Comparison of ENCODE assay signal across 13 mouse cellular contexts in the genomic region with DNA sequence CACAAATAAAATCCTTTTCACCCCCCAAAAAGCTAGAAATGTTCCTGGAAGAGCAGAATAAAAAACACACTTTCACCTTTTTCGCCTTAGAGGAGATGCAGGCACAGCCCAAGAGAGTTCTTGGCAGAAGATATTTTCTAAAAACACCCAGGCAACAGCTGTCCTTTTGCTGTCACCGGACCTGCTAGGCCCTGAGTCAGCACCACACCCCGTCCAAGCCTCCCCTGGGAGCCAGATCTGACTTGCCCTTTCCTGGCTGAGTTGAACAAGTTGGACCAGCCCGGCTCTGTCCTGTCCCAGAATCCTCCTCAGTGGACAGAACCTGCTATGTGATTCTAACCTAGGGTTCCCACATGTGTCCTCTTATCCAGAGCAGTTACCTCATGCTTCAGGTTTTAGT. TPM values are rescaled to one million over a fixed set of nuclear protein-coding genes. Genes with fewer than 3 reads are reported as not detected.
DNase-seq lines count a peak whose midpoint lies in the region; TF ChIP-seq lines count a peak whose summit lies in the region.
"Had no signal": no experiment of that assay in that cellular context is flagged by ENCODE, and none has a peak within 500 bp of the region (broad histone marks: within the 10 kb centered on the region; RNA-seq: fewer than 3 reads in every experiment).

No protein-coding gene starts in this region.

- H3K4me1 ChIP-seq in cerebellum, adult 2 months (ENCODE audit: control insufficient read depth, insufficient read depth, low read length), result no peaks in the 10 kb centered on the region; the same call in 1 of the 2 replicates
- H3K4me1 ChIP-seq: embryonic facial prominence, embryonic 13.5 days; hindbrain, embryonic 15.5 days had no signal

- no peak for TF ChIP-seq POLR2A in cerebellum, adult 2 months (IDR thresholded peaks at IDR 0.05; ENCODE audit: borderline replicate concordance, insufficient read depth, low read length)

- no peak overlapping the region for H3K4me3 ChIP-seq in cerebellum, adult 2 months (replicated peaks; ENCODE audit: insufficient read depth, low read depth, low read length)
- H3K4me3 ChIP-seq: embryonic facial prominence, embryonic 13.5 days; hindbrain, embryonic 15.5 days had no signal

- H3K27me3 ChIP-seq in cerebellum, adult 2 months (ENCODE audit: control insufficient read depth, insufficient read depth, low read length), result no peaks in the 10 kb centered on the region
- H3K27me3 ChIP-seq: embryonic facial prominence, embryonic 13.5 days; hindbrain, embryonic 15.5 days had no signal

- 30% methylated on average over 4 of the region's 4 CpGs for WGBS in cerebellum, adult 2 months

- no peak overlapping the region for H3K27ac ChIP-seq in cerebellum, adult 2 months (ENCODE audit: insufficient read depth, low read length)
- H3K27ac ChIP-seq: embryonic facial prominence, embryonic 13.5 days; hindbrain, embryonic 15.5 days; macrophage had no signal

- peak; percentile 25 for DNase-seq in kidney, postnatal 10 days
- DNase-seq in kidney, adult 8-10 months, result no peak
- peak; percentile 27 to 56 for DNase-seq in adrenal gland, postnatal 36 days
- DNase-seq in heart, postnatal 25 days (ENCODE audit: low spot score), result peak; percentile 47
- peak; percentile 37 for DNase-seq in urinary bladder, adult 2 months (ENCODE audit: low spot score)
- DNase-seq in cerebellum, adult 2 months, result no peak
- no peak for DNase-seq in embryo, embryonic 9.5 days (ENCODE audit: extremely low spot score)
- no peak for DNase-seq in right cerebral cortex, postnatal 10 days (ENCODE audit: low spot score in 2 of 2)
- DNase-seq: cerebellum, adult 11-12 months; retina, postnatal 1 day had no signal

- intact Hi-C loops in heart, postnatal 25 days (cut with DNase I), result loop anchor here (5.0 kb wide), 1 partner anchor 38 kb away; no protein-coding TSS in a partner anchor

- no peak for TF ChIP-seq CTCF in cerebellum, adult 2 months (IDR thresholded peaks at IDR 0.05; ENCODE audit: borderline replicate concordance, insufficient read depth, low read depth, low read length)

RNA-seq across cellular contexts. Expression of gene Rab10, which starts 9.6 kb away (rescaled TPM):
- 100 to 1,000 TPM; 180 to 238 TPM for total RNA-seq in adrenal gland, postnatal 36 days (2021)
- 100 to 1,000 TPM; 120 to 135 TPM for total RNA-seq in heart, postnatal 25 days (2021)
- polyA plus RNA-seq in urinary bladder, adult 2 months (2012; rRNA removed), result 122 and 124 TPM in 2 replicates
- polyA plus RNA-seq in cerebellum, adult 2 months (2012; rRNA removed), result 96.6 and 97.0 TPM in 2 replicates

RNA-seq across cellular contexts. Expression of gene Kif3c, which starts 45.6 kb away (rescaled TPM):
- 10 to 100 TPM; 19.1 to 30.6 TPM for total RNA-seq in adrenal gland, postnatal 36 days (2021)
- total RNA-seq in heart, postnatal 25 days (2021), result 1 to 10 TPM; 3.8 to 4.4 TPM
- 9.1 and 9.9 TPM in 2 replicates for polyA plus RNA-seq in urinary bladder, adult 2 months (2012; rRNA removed)
- polyA plus RNA-seq in cerebellum, adult 2 months (2012; rRNA removed), result 115 and 118 TPM in 2 replicates

Comparison
In these comparisons a context has a peak if more than half of its experiments do, and no peak if none do; other contexts are left out.
1. DNase-seq: peak in kidney, postnatal 10 days (single experiment), adrenal gland, postnatal 36 days (2 of 2), heart, postnatal 25 days (single experiment) and urinary bladder, adult 2 months (single experiment); none in kidney, adult 8-10 months (0 of 2), cerebellum, adult 2 months (0 of 2), embryo, embryonic 9.5 days (single experiment) and right cerebral cortex, postnatal 10 days (0 of 2).